Mouse (Mus musculus): ENCODE data around the gene Upp2. TPM values are rescaled to one million over a fixed set of nuclear protein-coding genes. Genes with fewer than 3 reads are reported as not detected.

Gene Upp2
- polyA plus RNA-seq, 1 experiment from 2014 or later: 1.8 TPM

- no peaks in the 10 kb centered on the region for H3K4me1 ChIP-seq
- H3K9me3 ChIP-seq (replicated peaks): no peaks in the 10 kb centered on the region
- no peak for ATAC-seq
- no peaks in the 10 kb centered on the region for H3K27me3 ChIP-seq (replicated peaks)
- H3K36me3 ChIP-seq: no peaks in the 10 kb centered on the region
- no peak overlapping the region for H3K9ac ChIP-seq
- no peak overlapping the region for H3K4me2 ChIP-seq
- H3K4me3 ChIP-seq: no peak overlapping the region
- no peak overlapping the region for H3K27ac ChIP-seq
- WGBS (ENCODE audit: insufficient replicate concordance): 18% methylated on average over 2 of the region's 2 CpGs
These were observed 60.9 kb downstream of the Upp2 start for GRCm38 (mm10) chr2:58627981-58628380.

- H3K4me1 ChIP-seq: no peaks in the 10 kb centered on the region
- no peak for ATAC-seq
These were observed 61.9 kb downstream of the Upp2 start for GRCm38 (mm10) chr2:58628993-58629392.

GRCm38 (mm10) chr2:58629440-58629839, 62.3 kb downstream of the Upp2 start:
- Histone ChIP-seq H3K36me3 (no peaks in the 10 kb centered on the region), H3K9ac (no peak overlapping the region), H3K27me3 (replicated peaks) (no peaks in the 10 kb centered on the region), H3K4me1 (no peaks in the 10 kb centered on the region), H3K4me3 (no peak overlapping the region), H3K9me3 (replicated peaks) (no peaks in the 10 kb centered on the region), H3K4me2 (no peak overlapping the region), H3K27ac (no peak overlapping the region)
- ATAC-seq: no peak
- 67% methylated on average over 7 of the region's 7 CpGs for WGBS (ENCODE audit: insufficient replicate concordance)

More at GRCm38 (mm10) chr2:58628993-58629392, 61.9 kb downstream of the Upp2 start:
- H3K27ac ChIP-seq: no peak overlapping the region
- no peaks in the 10 kb centered on the region for H3K27me3 ChIP-seq (replicated peaks)
- H3K36me3 ChIP-seq: no peaks in the 10 kb centered on the region
- H3K4me2 ChIP-seq: no peak overlapping the region
- 66% methylated on average over 3 of the region's 3 CpGs for WGBS (ENCODE audit: insufficient replicate concordance)
- H3K4me3 ChIP-seq: no peak overlapping the region
- H3K9ac ChIP-seq: no peak overlapping the region
- H3K9me3 ChIP-seq (replicated peaks): no peaks in the 10 kb centered on the region

- Histone ChIP-seq H3K27me3 (replicated peaks) (no peaks in the 10 kb centered on the region), H3K36me3 (no peaks in the 10 kb centered on the region), H3K4me3 (no peak overlapping the region), H3K4me1 (no peaks in the 10 kb centered on the region), H3K9ac (no peak overlapping the region), H3K9me3 (replicated peaks) (no peaks in the 10 kb centered on the region), H3K4me2 (no peak overlapping the region), H3K27ac (no peak overlapping the region)
- 85% methylated on average over 11 of the region's 11 CpGs for WGBS (ENCODE audit: insufficient replicate concordance)
- ATAC-seq: no peak
These were observed 66.7 kb downstream of the Upp2 start for GRCm38 (mm10) chr2:58633791-58634190.

- no peaks in the 10 kb centered on the region for H3K27me3 ChIP-seq (replicated peaks)
- WGBS (ENCODE audit: insufficient replicate concordance): 70% methylated on average over 18 of the region's 19 CpGs
- H3K4me2 ChIP-seq: no peak overlapping the region
- no peak overlapping the region for H3K27ac ChIP-seq
- H3K4me3 ChIP-seq: no peak overlapping the region
- H3K4me1 ChIP-seq: no peaks in the 10 kb centered on the region
- H3K9ac ChIP-seq: no peak overlapping the region
- no peaks in the 10 kb centered on the region for H3K9me3 ChIP-seq (replicated peaks)
- ATAC-seq: no peak
- H3K36me3 ChIP-seq: no peaks in the 10 kb centered on the region
These were observed 74.9 kb downstream of the Upp2 start for GRCm38 (mm10) chr2:58641761-58642555.

GRCm38 (mm10) chr2:58645667-58646066, 78.6 kb downstream of the Upp2 start:
- H3K4me1 ChIP-seq: no peaks in the 10 kb centered on the region
- H3K27me3 ChIP-seq (replicated peaks): no peaks in the 10 kb centered on the region
- no peaks in the 10 kb centered on the region for H3K36me3 ChIP-seq
- H3K9ac ChIP-seq: no peak overlapping the region
- ATAC-seq: no peak
- no peaks in the 10 kb centered on the region for H3K9me3 ChIP-seq (replicated peaks)
- no peak overlapping the region for H3K4me3 ChIP-seq
- no peak overlapping the region for H3K4me2 ChIP-seq
- 72% methylated on average over 6 of the region's 6 CpGs for WGBS (ENCODE audit: insufficient replicate concordance)
- H3K27ac ChIP-seq: no peak overlapping the region

- H3K4me1 ChIP-seq: no peaks in the 10 kb centered on the region
- no peak for ATAC-seq
- H3K9me3 ChIP-seq (replicated peaks): no peaks in the 10 kb centered on the region
- H3K27me3 ChIP-seq (replicated peaks): no peaks in the 10 kb centered on the region
- H3K36me3 ChIP-seq: no peaks in the 10 kb centered on the region
- H3K4me2 ChIP-seq: no peak overlapping the region
- 72% methylated on average over 6 of the region's 6 CpGs for WGBS (ENCODE audit: insufficient replicate concordance)
- H3K4me3 ChIP-seq: no peak overlapping the region
- H3K9ac ChIP-seq: no peak overlapping the region
- H3K27ac ChIP-seq: no peak overlapping the region
These were observed 88.1 kb downstream of the Upp2 start for GRCm38 (mm10) chr2:58655169-58655568.

GRCm38 (mm10) chr2:58656959-58657358, 89.9 kb downstream of the Upp2 start:
- ATAC-seq: no peak
- WGBS (ENCODE audit: insufficient replicate concordance): 59% methylated on average over 1 of the region's 1 CpGs
- Histone ChIP-seq H3K27me3 (replicated peaks) (no peaks in the 10 kb centered on the region), H3K36me3 (no peaks in the 10 kb centered on the region), H3K27ac (no peak overlapping the region), H3K4me1 (no peaks in the 10 kb centered on the region), H3K4me2 (no peak overlapping the region), H3K9ac (no peak overlapping the region), H3K4me3 (no peak overlapping the region), H3K9me3 (replicated peaks) (no peaks in the 10 kb centered on the region)

GRCm38 (mm10) chr2:58657855-58658254, 90.8 kb downstream of the Upp2 start:
- Histone ChIP-seq H3K27me3 (replicated peaks) (no peaks in the 10 kb centered on the region), H3K4me3 (no peak overlapping the region), H3K9me3 (replicated peaks) (no peaks in the 10 kb centered on the region), H3K4me2 (no peak overlapping the region), H3K4me1 (no peaks in the 10 kb centered on the region), H3K36me3 (no peaks in the 10 kb centered on the region), H3K9ac (no peak overlapping the region), H3K27ac (no peak overlapping the region)
- 79% methylated on average over 10 of the region's 10 CpGs for WGBS (ENCODE audit: insufficient replicate concordance)
- ATAC-seq: no peak

GRCm38 (mm10) chr2:58660591-58660990, 93.5 kb downstream of the Upp2 start:
- no peaks in the 10 kb centered on the region for H3K9me3 ChIP-seq (replicated peaks)
- no peak for ATAC-seq
- no peaks in the 10 kb centered on the region for H3K4me1 ChIP-seq
- H3K4me3 ChIP-seq: no peak overlapping the region
- 74% methylated on average over 13 of the region's 13 CpGs for WGBS (ENCODE audit: insufficient replicate concordance)
- H3K27me3 ChIP-seq (replicated peaks): no peaks in the 10 kb centered on the region
- H3K4me2 ChIP-seq: no peak overlapping the region
- H3K27ac ChIP-seq: no peak overlapping the region
- H3K36me3 ChIP-seq: no peaks in the 10 kb centered on the region
- no peak overlapping the region for H3K9ac ChIP-seq

GRCm38 (mm10) chr2:58661116-58661515, 94.0 kb downstream of the Upp2 start:
- no peaks in the 10 kb centered on the region for H3K9me3 ChIP-seq (replicated peaks)
- no peak for ATAC-seq
- no peaks in the 10 kb centered on the region for H3K27me3 ChIP-seq (replicated peaks)
- H3K36me3 ChIP-seq: no peaks in the 10 kb centered on the region
- no peak overlapping the region for H3K4me2 ChIP-seq
- WGBS (ENCODE audit: insufficient replicate concordance): 80% methylated on average over 5 of the region's 5 CpGs
- H3K4me1 ChIP-seq: no peaks in the 10 kb centered on the region
- no peak overlapping the region for H3K4me3 ChIP-seq
- no peak overlapping the region for H3K27ac ChIP-seq
- no peak overlapping the region for H3K9ac ChIP-seq

- Histone ChIP-seq H3K36me3 (no peaks in the 10 kb centered on the region), H3K9ac (no peak overlapping the region), H3K27ac (no peak overlapping the region), H3K4me1 (no peaks in the 10 kb centered on the region), H3K27me3 (replicated peaks) (no peaks in the 10 kb centered on the region), H3K4me3 (no peak overlapping the region), H3K4me2 (no peak overlapping the region), H3K9me3 (replicated peaks) (no peaks in the 10 kb centered on the region)
- WGBS (ENCODE audit: insufficient replicate concordance): 81% methylated on average over 9 of the region's 9 CpGs
- no peak for ATAC-seq
These were observed 95.6 kb downstream of the Upp2 start for GRCm38 (mm10) chr2:58662661-58663060.
